Mouse (Mus musculus): Measurements from ENCODE around the gene Pla1a. TPM values are rescaled to one million over a fixed set of nuclear protein-coding genes. Genes with fewer than 3 reads are reported as not detected.

Gene Pla1a
- 51.4 and 52.5 TPM in 2 replicates for polyA plus RNA-seq (2012; rRNA removed)

GRCm38 (mm10) chr16:38432498-38433425 is at the start of gene Pla1a:
Pla1a (minus strand) TSS chr16:38433145.

GRCm38 (mm10) chr16:38455511-38456418 is 22.8 kb upstream of the Pla1a start, which contains the start of gene Cd80:
Cd80 (plus strand) TSS chr16:38455561.

DNA sequence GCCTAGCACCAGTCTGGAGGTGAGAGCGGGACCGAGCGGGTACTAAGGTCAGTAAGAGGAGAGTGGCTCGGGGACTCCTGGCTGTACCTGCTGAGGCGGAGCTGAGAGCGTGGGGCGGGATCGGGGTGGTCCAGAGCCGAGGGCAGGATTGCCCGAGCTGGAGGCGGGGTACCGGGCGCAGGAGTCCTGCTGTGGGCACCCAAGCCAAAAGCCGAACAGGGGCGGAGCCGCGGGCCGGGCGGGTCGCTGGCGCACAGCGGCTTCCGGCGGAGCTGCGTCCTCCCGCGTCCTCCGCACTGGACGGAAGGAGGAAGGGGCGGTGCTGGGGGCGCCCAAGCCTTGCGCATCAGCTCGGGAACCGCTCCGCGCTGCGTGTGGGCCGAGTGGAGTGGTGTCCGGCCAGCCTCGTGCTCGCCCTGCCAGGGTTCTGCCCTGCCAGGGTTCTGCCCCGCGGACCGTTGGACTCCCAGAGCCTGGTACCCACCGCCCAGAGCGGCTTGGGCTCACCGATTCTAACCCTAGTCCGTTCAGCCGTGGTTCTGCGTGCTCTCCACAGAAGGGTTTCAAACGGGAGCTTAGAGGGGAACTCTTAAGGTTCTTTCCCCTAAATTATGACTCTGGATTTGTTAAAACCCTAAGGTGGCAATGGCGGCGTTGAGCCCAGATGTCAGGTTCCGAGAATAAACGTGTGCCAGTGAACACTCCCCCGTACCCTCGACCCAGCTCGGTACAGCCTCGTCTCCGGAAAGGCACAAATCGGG is 19.7 kb upstream of the Pla1a start, which contains the start of gene Adprh:
Gene Adprh (minus strand): TSS at position 262 of the 761 bp plus-strand sequence.

DNA sequence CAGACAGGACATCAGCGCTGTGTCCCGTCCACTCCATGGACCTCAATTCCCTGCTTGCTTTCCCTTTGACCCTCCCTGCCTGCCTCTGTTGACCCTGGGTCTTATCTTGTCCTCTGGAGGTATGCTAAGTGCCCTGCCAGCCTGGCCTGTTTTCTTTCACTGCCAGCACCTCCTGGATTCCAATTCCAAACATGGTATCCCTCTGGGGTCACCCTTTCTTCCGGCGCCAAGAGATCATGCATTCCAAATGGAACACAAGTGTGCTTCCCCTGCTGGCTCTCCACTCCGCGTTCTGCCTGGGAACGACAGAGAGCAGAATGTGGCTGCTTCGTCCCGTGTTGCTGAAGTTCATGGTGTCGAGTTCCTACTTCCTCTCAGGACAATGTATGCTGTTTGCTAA is 71.0 kb downstream of the Pla1a start, which contains the start of gene Popdc2:
Gene Popdc2 (plus strand): TSS at position 277 of the 400 bp plus-strand sequence.

GRCm38 (mm10) chr16:38346529-38347325 is 86.2 kb downstream of the Pla1a start, which contains the start of the genes Cox17 and Gm21987:
Cox17 (plus strand) TSS chr16:38346991.
Gm21987 (plus strand) TSS chr16:38347040.

Other genes with a start within 250 kb of the Pla1a start
- gene Nr1i2, start 138.3 kb downstream of the Pla1a start, polyA plus RNA-seq (2012; rRNA removed), result 19.0 and 20.4 TPM in 2 replicates
- gene Maats1, start 91.0 kb downstream of the Pla1a start, polyA plus RNA-seq (2012; rRNA removed), result 0.02 and 0.04 TPM in 2 replicates
- 150 and 164 TPM in 2 replicates for gene Cox17, start 86.2 kb downstream of the Pla1a start, polyA plus RNA-seq (2012; rRNA removed)
- not detected in 2 replicates for gene Gm21987, start 86.1 kb downstream of the Pla1a start, polyA plus RNA-seq (2012; rRNA removed)
- gene Popdc2, start 70.9 kb downstream of the Pla1a start, polyA plus RNA-seq (2012; rRNA removed), result 9.8 and 10.6 TPM in 2 replicates
- gene Adprh, start 19.6 kb upstream of the Pla1a start, polyA plus RNA-seq (2012; rRNA removed), result 11.0 and 11.5 TPM in 2 replicates
- gene Cd80, start 22.4 kb upstream of the Pla1a start, polyA plus RNA-seq (2012; rRNA removed), result 0.68 and 0.71 TPM in 2 replicates
- gene Timmdc1, start 89.5 kb upstream of the Pla1a start, polyA plus RNA-seq (2012; rRNA removed), result 7.9 and 8.6 TPM in 2 replicates
- 5.7 and 6.2 TPM in 2 replicates for gene Poglut1, start 117.1 kb upstream of the Pla1a start, polyA plus RNA-seq (2012; rRNA removed)
- gene Tmem39a, start 125.6 kb upstream of the Pla1a start, polyA plus RNA-seq (2012; rRNA removed), result 36.9 and 44.6 TPM in 2 replicates